Mouse (Mus musculus) inflammation-experienced regulatory T-cells, adult 6 months (primary cell): ENCODE data around the gene Atcay. TPM values are rescaled to one million over a fixed set of nuclear protein-coding genes. Genes with fewer than 3 reads are reported as not detected.

Experiments
- ATAC-seq: one replicate; pipeline ENCODE4 v1.8.0; 2017
- polyA plus RNA-seq, 3 experiments: library from polyadenylated mRNA; unstranded; fragments of 100-300 nt; shearing (Covaris generic); gene quantifications; one replicate each; pipeline ENCODE4 v1.2.1; 2017

Atcay gene
- 10 to 100 TPM in 1 of 3 experiments, 1 to 10 TPM in 2; 4.8 to 12.6 (median 5.1) TPM for polyA plus RNA-seq

GRCm38 (mm10) chr10:81230438-81231332, at the start of gene Atcay:
Gene Atcay (minus strand): TSS chr10:81230833.
- peak; percentile 52 for ATAC-seq

GRCm38 (mm10) chr10:81279496-81279895, 48.9 kb upstream of the Atcay start:
- no peak for ATAC-seq

- ATAC-seq, result no peak
Measured at GRCm38 (mm10) chr10:81277676-81278075, 47.0 kb upstream of the Atcay start.

GRCm38 (mm10) chr10:81273842-81274241, 43.2 kb upstream of the Atcay start:
- ATAC-seq, result no peak

- ATAC-seq, result no peak
Measured at GRCm38 (mm10) chr10:81272356-81272755, 41.7 kb upstream of the Atcay start.

GRCm38 (mm10) chr10:81268643-81269412, 38.2 kb upstream of the Atcay start:
- no peak for ATAC-seq

- ATAC-seq, result peak; percentile 68
Measured at GRCm38 (mm10) chr10:81268056-81268455, 37.4 kb upstream of the Atcay start.

- ATAC-seq, result peak; percentile 87
Measured at GRCm38 (mm10) chr10:81266211-81267105, 35.8 kb upstream of the Atcay start, which contains the start of the genes Mrpl54 and Apba3. Gene Mrpl54 (minus strand): TSS chr10:81266934. Gene Apba3 (plus strand): TSS chr10:81266960.

- ATAC-seq, result no peak
Measured at GRCm38 (mm10) chr10:81265540-81265939, 34.9 kb upstream of the Atcay start.

- no peak for ATAC-seq
Measured at GRCm38 (mm10) chr10:81261025-81261424, 30.4 kb upstream of the Atcay start.

GRCm38 (mm10) chr10:81259225-81259884, 28.7 kb upstream of the Atcay start:
- ATAC-seq, result no peak

GRCm38 (mm10) chr10:81257158-81258039, 26.8 kb upstream of the Atcay start:
- peak; percentile 53 for ATAC-seq

- no peak for ATAC-seq
Measured at GRCm38 (mm10) chr10:81254886-81255285, 24.3 kb upstream of the Atcay start.

- peak; percentile 69 for ATAC-seq
Measured at GRCm38 (mm10) chr10:81252424-81253419, 22.1 kb upstream of the Atcay start, which contains the start of gene Matk. Gene Matk (plus strand): TSS chr10:81252935.

- ATAC-seq, result no peak
Measured at GRCm38 (mm10) chr10:81249442-81249841, 18.8 kb upstream of the Atcay start.

GRCm38 (mm10) chr10:81247804-81248203, 17.2 kb upstream of the Atcay start:
- ATAC-seq, result peak; percentile 70

GRCm38 (mm10) chr10:81245166-81245565, 14.5 kb upstream of the Atcay start:
- ATAC-seq, result no peak

- peak; percentile 76 for ATAC-seq
Measured at GRCm38 (mm10) chr10:81244595-81244994, 14.0 kb upstream of the Atcay start.

GRCm38 (mm10) chr10:81244146-81244545, 13.5 kb upstream of the Atcay start:
- no peak for ATAC-seq
